Mouse (Mus musculus): ENCODE measurements at regions not wholly inside any gene's neighbourhood (a gene's known extent, or its start where the extent isn't known, plus 50 kb on each side); places are given as distances from the start of the nearest gene placed in this dataset.

- TF ChIP-seq CTCF (IDR thresholded peaks at IDR 0.05; ENCODE audit: borderline replicate concordance, extremely low read depth, insufficient read depth, insufficient read length) = no peak
- no peak for TF ChIP-seq POLR2A (IDR thresholded peaks at IDR 0.05; ENCODE audit: borderline replicate concordance, extremely low read depth, insufficient read depth, insufficient read length, poor library complexity, severe bottlenecking)
Measured at GRCm38 (mm10) chr10:72981359-72981758, 117.8 kb upstream of the Pcdh15 start.
